Mouse (Mus musculus): Measurements from ENCODE around the gene Wdr18. TPM values are rescaled to one million over a fixed set of nuclear protein-coding genes. Genes with fewer than 3 reads are reported as not detected.
A peak's percentile ranks its signal among the peaks of the same experiment; 100 is the strongest.

The Wdr18 gene
- polyA plus RNA-seq, 1 experiment from 2014 or later: 107 TPM

DNA sequence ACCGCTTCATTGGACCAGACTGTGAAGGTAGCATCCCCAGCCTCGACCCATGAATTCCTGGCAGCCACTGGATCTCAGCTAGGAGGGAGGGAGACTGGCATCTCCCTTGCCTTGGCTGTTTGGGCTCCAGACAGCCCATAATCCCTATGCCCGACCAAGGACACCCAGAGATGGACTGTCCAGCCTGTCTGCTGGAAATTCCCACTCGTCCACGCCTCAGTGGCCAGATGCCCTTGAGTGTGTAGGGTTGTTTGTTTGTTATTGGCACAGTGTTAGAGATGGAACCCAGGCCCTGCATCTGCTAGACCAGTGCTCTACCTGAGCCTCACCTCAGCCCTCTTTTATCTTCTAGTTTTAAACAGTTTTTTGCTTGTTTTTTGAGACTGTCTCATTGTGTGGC, 5.4 kb downstream of the Wdr18 start:
- Histone ChIP-seq H3K27ac (ENCODE audit: low read length) (no peak overlapping the region), H3K27me3 (ENCODE audit: control insufficient read depth, insufficient read depth, low read length) (no peaks in the 10 kb centered on the region), H3K4me2 (replicated peaks; ENCODE audit: low read depth, low read length) (no peak overlapping the region), H3K9ac (replicated peaks; ENCODE audit: low read depth, low read length) (no peak overlapping the region), H3K36me3 (ENCODE audit: control insufficient read depth, insufficient read depth, low read length) (peaks cover 60% of the 10 kb centered on the region), H3K9me3 (ENCODE audit: control insufficient read depth, low read depth, low read length) (no peaks in the 10 kb centered on the region), H3K4me1 (ENCODE audit: control insufficient read depth, insufficient read depth, low read length) (peaks cover 9% of the 10 kb centered on the region), H3K4me3 (ENCODE audit: low read depth, low read length) (no peak overlapping the region)
- WGBS: 93% methylated on average over 5 of the region's 5 CpGs
- no peak for ATAC-seq (ENCODE audit: insufficient number of reproducible peaks, insufficient read depth, low FRiP score, low read depth)

DNA sequence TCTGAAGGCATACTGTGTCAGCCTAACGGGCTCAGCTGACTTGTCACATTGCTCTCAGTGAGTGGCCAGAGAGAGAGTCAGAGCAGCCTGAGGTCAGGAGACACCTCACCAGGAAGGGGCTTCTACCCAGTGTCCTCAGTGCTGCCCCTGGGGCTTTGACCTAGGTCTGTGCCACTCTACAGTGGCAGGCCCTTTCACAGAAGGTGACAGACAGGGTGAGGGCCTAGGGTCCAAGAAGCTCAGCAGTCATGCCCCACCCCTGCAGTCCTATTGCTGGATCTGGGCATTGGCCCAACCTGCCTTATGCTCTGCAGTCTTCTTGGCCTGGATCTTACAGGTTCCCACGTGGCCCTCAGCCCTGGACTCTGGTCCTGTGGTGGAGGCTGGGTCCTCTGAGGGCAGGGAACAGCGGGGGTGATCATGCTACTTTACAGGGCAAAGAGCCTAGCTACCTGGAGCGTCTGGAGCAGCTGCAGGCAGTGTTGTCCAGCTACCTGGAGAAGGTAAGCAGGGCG, 7.0 kb downstream of the Wdr18 start:
- Histone ChIP-seq H3K27ac (ENCODE audit: low read length) (no peak overlapping the region), H3K9me3 (ENCODE audit: control insufficient read depth, low read depth, low read length) (no peaks in the 10 kb centered on the region), H3K27me3 (ENCODE audit: control insufficient read depth, insufficient read depth, low read length) (peaks cover 6% of the 10 kb centered on the region; the same call in 1 of the 2 replicates), H3K36me3 (ENCODE audit: control insufficient read depth, insufficient read depth, low read length) (peaks cover 52% of the 10 kb centered on the region), H3K4me1 (ENCODE audit: control insufficient read depth, insufficient read depth, low read length) (peaks cover 3% of the 10 kb centered on the region; the same call in 1 of the 2 replicates), H3K4me2 (replicated peaks; ENCODE audit: low read depth, low read length) (no peak overlapping the region), H3K4me3 (ENCODE audit: low read depth, low read length) (no peak overlapping the region), H3K9ac (replicated peaks; ENCODE audit: low read depth, low read length) (no peak overlapping the region)
- no peak for ATAC-seq (ENCODE audit: insufficient number of reproducible peaks, insufficient read depth, low FRiP score, low read depth)
- WGBS: 94% methylated on average over 5 of the region's 5 CpGs

DNA sequence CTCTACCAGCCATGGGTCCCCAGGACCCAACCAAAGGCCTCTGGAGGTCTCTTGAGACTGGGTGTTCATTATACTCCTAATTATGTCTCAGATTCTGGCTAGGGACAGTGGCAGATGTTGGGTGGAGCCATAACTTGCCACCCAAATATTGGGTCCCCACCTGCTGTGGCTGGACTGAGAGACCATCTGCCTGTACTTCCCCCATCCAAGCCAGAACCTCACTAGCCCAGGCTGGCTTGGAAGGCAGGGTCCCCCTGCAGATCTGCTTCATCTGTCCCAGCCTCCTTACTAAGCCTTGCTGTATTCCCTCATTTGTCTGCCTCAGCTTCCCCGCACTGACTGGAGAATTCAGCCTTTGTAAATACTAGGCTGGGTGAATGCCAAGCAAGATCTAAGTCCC, 8.2 kb downstream of the Wdr18 start:
- Histone ChIP-seq H3K27me3 (ENCODE audit: control insufficient read depth, insufficient read depth, low read length) (peaks cover 6% of the 10 kb centered on the region; the same call in 1 of the 2 replicates), H3K4me2 (replicated peaks; ENCODE audit: low read depth, low read length) (no peak overlapping the region), H3K27ac (ENCODE audit: low read length) (no peak overlapping the region), H3K4me3 (ENCODE audit: low read depth, low read length) (no peak overlapping the region), H3K4me1 (ENCODE audit: control insufficient read depth, insufficient read depth, low read length) (peaks cover 3% of the 10 kb centered on the region; the same call in 1 of the 2 replicates), H3K9me3 (ENCODE audit: control insufficient read depth, low read depth, low read length) (no peaks in the 10 kb centered on the region), H3K36me3 (ENCODE audit: control insufficient read depth, insufficient read depth, low read length) (peaks cover 45% of the 10 kb centered on the region), H3K9ac (replicated peaks; ENCODE audit: low read depth, low read length) (no peak overlapping the region)
- 60% methylated on average over 1 of the region's 1 CpGs for WGBS
- ATAC-seq (ENCODE audit: insufficient number of reproducible peaks, insufficient read depth, low FRiP score, low read depth): no peak

DNA sequence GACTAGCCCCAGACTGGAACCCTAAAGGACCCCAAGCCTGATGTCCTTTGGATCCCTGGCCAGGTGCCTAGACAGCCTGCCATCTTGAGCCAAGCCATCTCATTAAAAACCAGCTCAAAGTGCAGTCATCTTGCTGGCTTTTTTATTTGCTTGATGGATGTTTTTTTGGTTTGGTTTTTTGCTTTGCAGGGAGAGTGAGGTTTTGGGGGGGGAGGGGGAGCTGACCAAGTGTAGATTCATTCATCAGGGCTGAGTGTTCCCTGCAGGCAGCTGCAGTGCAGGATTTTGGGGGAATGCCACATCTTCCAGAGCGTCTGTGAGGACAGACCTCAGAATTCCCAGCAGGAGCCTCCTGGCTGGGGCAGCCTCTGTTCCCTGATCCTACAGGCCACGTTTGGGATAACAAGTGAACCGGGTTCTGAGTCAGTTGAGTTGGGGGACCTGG, 9.2 kb downstream of the Wdr18 start:
- Histone ChIP-seq H3K4me1 (ENCODE audit: control insufficient read depth, insufficient read depth, low read length) (peaks cover 3% of the 10 kb centered on the region; the same call in 1 of the 2 replicates), H3K4me2 (replicated peaks; ENCODE audit: low read depth, low read length) (no peak overlapping the region), H3K36me3 (ENCODE audit: control insufficient read depth, insufficient read depth, low read length) (peaks cover 40% of the 10 kb centered on the region), H3K27ac (ENCODE audit: low read length) (no peak overlapping the region), H3K4me3 (ENCODE audit: low read depth, low read length) (no peak overlapping the region), H3K9me3 (ENCODE audit: control insufficient read depth, low read depth, low read length) (no peaks in the 10 kb centered on the region), H3K27me3 (ENCODE audit: control insufficient read depth, insufficient read depth, low read length) (peaks cover 6% of the 10 kb centered on the region; the same call in 1 of the 2 replicates), H3K9ac (replicated peaks; ENCODE audit: low read depth, low read length) (no peak overlapping the region)
- ATAC-seq (ENCODE audit: insufficient number of reproducible peaks, insufficient read depth, low FRiP score, low read depth): no peak
- 13% methylated on average over 3 of the region's 3 CpGs for WGBS

DNA sequence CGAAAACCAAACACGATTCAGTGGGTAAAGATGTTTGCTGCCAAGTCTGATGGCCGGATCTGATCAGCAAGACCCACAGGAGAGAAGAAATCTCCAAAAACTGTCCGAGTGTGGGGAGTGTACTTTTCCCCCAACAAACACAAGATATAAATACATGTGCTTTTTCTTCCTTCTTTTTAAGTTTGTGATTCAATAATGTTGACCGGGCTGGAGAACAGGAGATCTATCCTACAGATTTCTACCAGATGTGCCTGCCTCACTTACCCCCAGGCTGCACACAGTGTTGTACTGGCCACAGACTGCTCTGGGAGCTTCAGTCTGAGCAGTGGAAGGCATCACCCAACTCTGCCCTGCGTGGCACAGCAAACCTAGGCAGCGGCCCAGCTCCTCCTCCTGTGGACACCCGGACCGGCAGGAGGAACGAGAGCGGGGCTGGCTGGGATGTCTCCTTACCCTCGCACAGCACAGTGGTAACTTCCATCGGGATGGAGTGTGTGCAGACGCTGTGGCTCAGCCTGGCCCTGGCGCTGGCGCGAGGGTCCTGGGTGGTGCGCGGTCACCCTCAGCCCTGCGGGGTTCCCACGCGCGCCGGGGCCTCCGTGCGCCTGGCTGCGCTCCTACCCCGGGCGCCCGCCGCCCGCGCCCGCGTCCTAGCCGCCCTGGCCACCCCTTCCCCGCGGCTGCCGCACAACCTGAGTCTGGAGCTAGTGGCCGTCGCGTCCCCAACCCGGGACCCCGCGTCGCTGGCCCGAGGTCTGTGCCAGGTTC, 10.6 kb downstream of the Wdr18 start, which contains the start of gene Grin3b:
Grin3b (plus strand) TSS at position 301 of the 768 bp plus-strand sequence.
- Histone ChIP-seq H3K4me3 (ENCODE audit: low read depth, low read length) (peak within 1 kb of the TSS; percentile 43), H3K36me3 (ENCODE audit: control insufficient read depth, insufficient read depth, low read length) (peaks cover 28% of the 10 kb centered on the region), H3K4me2 (replicated peaks; ENCODE audit: low read depth, low read length) (peak within 1 kb of the TSS; percentile 92), H3K27ac (ENCODE audit: low read length) (no peak within 1 kb of the TSS), H3K4me1 (ENCODE audit: control insufficient read depth, insufficient read depth, low read length) (peaks cover 3% of the 10 kb centered on the region; the same call in 1 of the 2 replicates), H3K9ac (replicated peaks; ENCODE audit: low read depth, low read length) (peak within 1 kb of the TSS; percentile 42), H3K9me3 (ENCODE audit: control insufficient read depth, low read depth, low read length) (no peaks in the 10 kb centered on the region), H3K27me3 (ENCODE audit: control insufficient read depth, insufficient read depth, low read length) (peaks cover 6% of the 10 kb centered on the region; the same call in 1 of the 2 replicates)
- peak; percentile 11; the same call in 1 of the 2 replicates for ATAC-seq (ENCODE audit: insufficient number of reproducible peaks, insufficient read depth, low FRiP score, low read depth)
- WGBS: 7% methylated on average over 45 of the region's 47 CpGs

DNA sequence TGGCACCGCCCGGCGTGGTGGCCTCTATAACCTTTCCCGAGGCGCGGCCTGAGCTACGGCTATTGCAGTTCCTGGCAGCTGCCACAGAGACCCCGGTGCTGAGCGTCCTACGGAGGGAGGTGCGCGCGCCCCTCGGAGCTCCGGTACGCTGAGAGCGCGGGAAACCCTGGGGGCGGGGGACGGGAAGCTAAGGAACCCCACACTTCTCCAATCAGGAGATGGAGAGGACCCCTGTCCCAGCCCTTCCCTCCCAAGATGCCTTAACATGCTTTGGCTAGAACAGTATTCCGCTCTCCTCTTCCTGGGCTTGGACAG, 11.2 kb downstream of the Wdr18 start:
- H3K27ac ChIP-seq (ENCODE audit: low read length): no peak overlapping the region
- H3K36me3 ChIP-seq (ENCODE audit: control insufficient read depth, insufficient read depth, low read length): peaks cover 27% of the 10 kb centered on the region
- 2% methylated on average over 21 of the region's 21 CpGs for WGBS
- H3K9ac ChIP-seq (replicated peaks; ENCODE audit: low read depth, low read length): peak overlapping the region; percentile 42
- ATAC-seq (ENCODE audit: insufficient number of reproducible peaks, insufficient read depth, low FRiP score, low read depth): peak; percentile 3; the same call in 1 of the 2 replicates
- H3K27me3 ChIP-seq (ENCODE audit: control insufficient read depth, insufficient read depth, low read length): peaks cover 6% of the 10 kb centered on the region; the same call in 1 of the 2 replicates
- H3K4me3 ChIP-seq (ENCODE audit: low read depth, low read length): peak overlapping the region; percentile 43
- H3K9me3 ChIP-seq (ENCODE audit: control insufficient read depth, low read depth, low read length): 0 out of 2 replicates have a peak, but pooled peaks cover 2% of the 10 kb centered on the region
- peak overlapping the region; percentile 92 for H3K4me2 ChIP-seq (replicated peaks; ENCODE audit: low read depth, low read length)
- peaks cover 3% of the 10 kb centered on the region; the same call in 1 of the 2 replicates for H3K4me1 ChIP-seq (ENCODE audit: control insufficient read depth, insufficient read depth, low read length)

DNA sequence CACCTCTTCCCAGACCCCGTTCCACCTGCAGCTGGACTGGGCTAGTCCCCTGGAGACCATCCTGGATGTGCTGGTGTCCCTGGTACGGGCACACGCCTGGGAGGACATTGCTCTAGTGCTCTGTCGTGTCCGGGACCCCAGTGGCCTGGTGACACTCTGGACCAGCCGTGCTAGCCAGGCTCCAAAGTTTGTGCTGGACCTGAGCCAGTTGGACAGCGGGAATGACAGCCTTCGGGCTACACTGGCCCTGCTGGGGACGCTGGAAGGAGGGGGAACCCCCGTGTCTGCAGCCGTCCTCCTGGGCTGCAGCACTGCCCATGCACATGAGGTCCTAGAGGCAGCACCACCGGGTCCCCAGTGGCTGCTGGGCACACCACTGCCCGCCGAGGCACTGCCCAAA, 12.9 kb downstream of the Wdr18 start:
- Histone ChIP-seq H3K4me3 (ENCODE audit: low read depth, low read length) (no peak overlapping the region), H3K27me3 (ENCODE audit: control insufficient read depth, insufficient read depth, low read length) (peaks cover 6% of the 10 kb centered on the region; the same call in 1 of the 2 replicates), H3K4me1 (ENCODE audit: control insufficient read depth, insufficient read depth, low read length) (peaks cover 3% of the 10 kb centered on the region; the same call in 1 of the 2 replicates), H3K9me3 (ENCODE audit: control insufficient read depth, low read depth, low read length) (peaks cover 4% of the 10 kb centered on the region; the same call in 1 of the 2 replicates), H3K4me2 (replicated peaks; ENCODE audit: low read depth, low read length) (no peak overlapping the region), H3K9ac (replicated peaks; ENCODE audit: low read depth, low read length) (no peak overlapping the region), H3K36me3 (ENCODE audit: control insufficient read depth, insufficient read depth, low read length) (peaks cover 27% of the 10 kb centered on the region), H3K27ac (ENCODE audit: low read length) (no peak overlapping the region)
- WGBS: 72% methylated on average over 14 of the region's 14 CpGs
- ATAC-seq (ENCODE audit: insufficient number of reproducible peaks, insufficient read depth, low FRiP score, low read depth): no peak

DNA sequence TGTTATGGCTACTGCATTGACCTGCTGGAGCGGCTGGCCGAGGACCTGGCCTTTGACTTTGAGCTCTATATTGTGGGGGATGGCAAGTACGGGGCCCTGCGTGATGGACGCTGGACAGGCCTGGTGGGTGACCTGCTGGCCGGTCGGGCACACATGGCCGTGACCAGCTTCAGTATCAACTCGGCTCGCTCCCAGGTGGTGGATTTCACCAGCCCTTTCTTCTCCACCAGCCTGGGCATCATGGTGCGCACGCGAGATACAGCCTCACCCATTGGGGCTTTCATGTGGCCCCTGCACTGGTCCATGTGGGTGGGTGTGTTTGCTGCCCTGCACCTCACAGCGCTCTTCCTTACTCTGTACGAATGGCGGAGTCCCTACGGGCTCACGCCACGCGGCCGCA, 14.1 kb downstream of the Wdr18 start:
- Histone ChIP-seq H3K4me3 (ENCODE audit: low read depth, low read length) (no peak overlapping the region), H3K9me3 (ENCODE audit: control insufficient read depth, low read depth, low read length) (peaks cover 4% of the 10 kb centered on the region; the same call in 1 of the 2 replicates), H3K27ac (ENCODE audit: low read length) (no peak overlapping the region), H3K4me2 (replicated peaks; ENCODE audit: low read depth, low read length) (no peak overlapping the region), H3K27me3 (ENCODE audit: control insufficient read depth, insufficient read depth, low read length) (peaks cover 6% of the 10 kb centered on the region; the same call in 1 of the 2 replicates), H3K9ac (replicated peaks; ENCODE audit: low read depth, low read length) (no peak overlapping the region), H3K36me3 (ENCODE audit: control insufficient read depth, insufficient read depth, low read length) (peaks cover 36% of the 10 kb centered on the region), H3K4me1 (ENCODE audit: control insufficient read depth, insufficient read depth, low read length) (peaks cover 3% of the 10 kb centered on the region; the same call in 1 of the 2 replicates)
- ATAC-seq (ENCODE audit: insufficient number of reproducible peaks, insufficient read depth, low FRiP score, low read depth): no peak
- 90% methylated on average over 21 of the region's 21 CpGs for WGBS
